Mouse (Mus musculus) olfactory bulb, adult 2 months (tissue): Measurements from ENCODE around the gene Hist1h1c.

Experiments
- CTCF ChIP-seq: fragments of 200-500 bp; IDR thresholded peaks from 2 replicates; pipeline ENCODE4 v1.5.1; 2012; ENCODE audit warnings: low read depth, mild to moderate bottlenecking, low read length, moderate library complexity; ENCODE audit not compliant: insufficient read depth
- POLR2A ChIP-seq: fragments of 200-500 bp; IDR thresholded peaks from 2 replicates; pipeline ENCODE4 v1.6.1; 2012; ENCODE audit warnings: mild to moderate bottlenecking, low read depth, low read length, moderate library complexity; ENCODE audit not compliant: insufficient read depth

DNA sequence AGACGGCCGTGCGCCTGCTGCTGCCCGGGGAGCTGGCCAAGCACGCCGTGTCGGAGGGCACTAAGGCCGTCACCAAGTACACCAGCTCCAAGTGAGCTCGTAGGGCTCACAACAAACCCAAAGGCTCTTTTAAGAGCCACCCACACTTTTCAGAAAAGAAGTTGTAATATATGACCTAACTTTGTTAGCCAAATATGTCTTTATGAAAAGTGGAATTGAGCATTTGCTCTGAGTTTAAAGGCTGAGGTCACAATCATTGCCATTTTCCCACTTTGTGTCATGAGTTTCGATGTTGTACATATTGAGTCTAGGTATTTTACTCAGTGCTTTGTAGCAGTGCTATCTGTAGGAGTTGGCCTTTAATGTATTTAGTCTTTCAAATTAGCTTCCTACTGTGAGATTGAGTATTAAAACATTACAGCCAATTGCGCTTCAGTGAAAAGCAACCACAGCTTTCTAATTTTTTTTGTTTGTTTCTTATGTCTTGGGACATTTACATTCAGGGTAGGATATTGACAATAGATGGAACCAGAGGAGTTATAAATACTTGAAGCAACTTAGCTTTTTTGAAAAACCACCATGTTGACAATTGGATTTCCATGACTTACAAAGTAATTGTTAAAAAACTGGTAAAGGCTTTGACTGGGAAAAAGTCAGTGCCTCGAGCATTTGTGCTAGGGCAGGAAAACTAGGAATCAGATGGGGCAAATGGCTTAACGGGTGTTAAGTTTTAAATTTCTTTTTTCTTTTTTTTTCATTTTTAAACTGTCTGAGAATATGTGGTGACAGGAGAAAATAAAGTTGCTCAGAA is 8.7 kb downstream of the Hist1h1c start:
- TF ChIP-seq CTCF, result no peak
- no peak for TF ChIP-seq POLR2A
